Comparison of ENCODE assay signal across 9 mouse cellular contexts in genomic region chr6:122341038-122341810, GRCm38 (mm10). TPM values are rescaled to one million over a fixed set of nuclear protein-coding genes. Genes with fewer than 3 reads are reported as not detected.
DNase-seq lines count a peak whose midpoint lies in the region; ATAC-seq lines count a peak whose summit lies in the region.
"Had no signal": no experiment of that assay in that cellular context is flagged by ENCODE, and none has a peak within 500 bp of the region (broad histone marks: within the 10 kb centered on the region; RNA-seq: fewer than 3 reads in every experiment).

No protein-coding gene starts in this region.

- no peak for ATAC-seq in hindbrain, embryonic 14.5 days (ENCODE audit: low FRiP score)
- no peak for ATAC-seq in midbrain, embryonic 11.5 days (ENCODE audit: low FRiP score)

- DNase-seq in heart, adult 11 months, result peak; percentile 84
- DNase-seq in heart, postnatal 25 days (ENCODE audit: low spot score), result no peak
- peak; percentile 94 for DNase-seq in ZHBTc4 (ENCODE audit: low read depth, low spot score)
- peak; percentile 24 for DNase-seq in hindbrain, embryonic 14.5 days (ENCODE audit: low spot score)
- peak; percentile 88 for DNase-seq in midbrain, embryonic 11.5 days (ENCODE audit: low spot score, missing footprints)
- no peak for DNase-seq in layer of hippocampus, postnatal 36 days
- no peak for DNase-seq in left cerebral cortex, postnatal 36 days (ENCODE audit: low spot score in 2 of 2)
- DNase-seq in ovary, postnatal 14 days (ENCODE audit: low spot score), result no peak

- WGBS in hindbrain, embryonic 14.5 days, result 45% methylated on average over 7 of the region's 7 CpGs
- 41% methylated on average over 7 of the region's 7 CpGs for WGBS in midbrain, embryonic 11.5 days

- no peaks in the 10 kb centered on the region for H3K27me3 ChIP-seq in hindbrain, embryonic 14.5 days (ENCODE audit: control insufficient read depth, insufficient read depth, low read length)
- no peaks in the 10 kb centered on the region for H3K27me3 ChIP-seq in midbrain, embryonic 11.5 days (ENCODE audit: control insufficient read depth, insufficient read depth, low read length)

- no peaks in the 10 kb centered on the region for H3K9me3 ChIP-seq in hindbrain, embryonic 14.5 days (ENCODE audit: control insufficient read depth, low read length)
- no peaks in the 10 kb centered on the region for H3K9me3 ChIP-seq in midbrain, embryonic 11.5 days (ENCODE audit: control insufficient read depth, low read length)

- H3K4me1 ChIP-seq in hindbrain, embryonic 14.5 days (replicated peaks; ENCODE audit: control insufficient read depth, insufficient read depth, low read length), result peaks cover 26% of the 10 kb centered on the region
- H3K4me1 ChIP-seq in midbrain, embryonic 11.5 days (ENCODE audit: control insufficient read depth, insufficient read depth, low read length), result peaks cover 23% of the 10 kb centered on the region

- H3K36me3 ChIP-seq in hindbrain, embryonic 14.5 days (replicated peaks; ENCODE audit: control insufficient read depth, insufficient read depth), result peaks cover 6% of the 10 kb centered on the region
- no peaks in the 10 kb centered on the region for H3K36me3 ChIP-seq in midbrain, embryonic 11.5 days (ENCODE audit: control insufficient read depth, insufficient read depth, low read length)

- H3K4me3 ChIP-seq in hindbrain, embryonic 14.5 days (replicated peaks; ENCODE audit: low read length), result peak overlapping the region; percentile 79
- no peak overlapping the region for H3K4me3 ChIP-seq in midbrain, embryonic 11.5 days (ENCODE audit: low read depth, low read length)

- peak overlapping the region; percentile 96 for H3K27ac ChIP-seq in hindbrain, embryonic 14.5 days
- H3K27ac ChIP-seq in midbrain, embryonic 11.5 days (ENCODE audit: low read depth, low read length), result peak overlapping the region; percentile 99

- peak overlapping the region; percentile 82 for H3K9ac ChIP-seq in hindbrain, embryonic 14.5 days
- H3K9ac ChIP-seq in midbrain, embryonic 11.5 days (ENCODE audit: low read length), result peak overlapping the region; percentile 81

- intact Hi-C loops in heart, postnatal 25 days (cut with DNase I), result no loop called here
- intact Hi-C loops in left cerebral cortex, postnatal 36 days (cut with DNase I), result no loop called here

- H3K4me2 ChIP-seq in hindbrain, embryonic 14.5 days (replicated peaks), result peak overlapping the region; percentile 52
- peak overlapping the region; percentile 62 for H3K4me2 ChIP-seq in midbrain, embryonic 11.5 days

RNA-seq across cellular contexts. Expression of gene Phc1, which starts 0.9 kb away (rescaled TPM):
- total RNA-seq in heart, postnatal 25 days (2021), result 10 to 100 TPM; 17.1 to 18.7 TPM
- polyA plus RNA-seq in hindbrain, embryonic 14.5 days (2014; fragmentation: Nextera tagmentation; extraction: Ambion mirVana), result 37.0 and 39.0 TPM in 2 replicates
- 30.7 and 34.7 TPM in 2 replicates for polyA plus RNA-seq in midbrain, embryonic 11.5 days (2014; fragmentation: Nextera tagmentation; extraction: Ambion mirVana)
- total RNA-seq in layer of hippocampus, postnatal 36 days (2021), result 10 to 100 TPM; 63.2 to 63.8 TPM
- total RNA-seq in left cerebral cortex, postnatal 36 days (2021), result 10 to 100 TPM; 60.1 to 62.5 TPM

RNA-seq across cellular contexts. Expression of gene M6pr, which starts 32.7 kb away (rescaled TPM):
- total RNA-seq in heart, postnatal 25 days (2021), result 10 to 100 TPM; 36.4 to 41.4 TPM
- 51.4 and 53.7 TPM in 2 replicates for polyA plus RNA-seq in hindbrain, embryonic 14.5 days (2014; fragmentation: Nextera tagmentation; extraction: Ambion mirVana)
- polyA plus RNA-seq in midbrain, embryonic 11.5 days (2014; fragmentation: Nextera tagmentation; extraction: Ambion mirVana), result 89.9 and 92.4 TPM in 2 replicates
- total RNA-seq in layer of hippocampus, postnatal 36 days (2021), result 10 to 100 TPM; 72.5 to 75.3 TPM
- total RNA-seq in left cerebral cortex, postnatal 36 days (2021), result 10 to 100 TPM; 67.7 to 69.8 TPM

RNA-seq across cellular contexts. Expression of gene Klrg1, which starts 58.5 kb away (rescaled TPM):
- not detected for total RNA-seq in heart, postnatal 25 days (2021)
- polyA plus RNA-seq in hindbrain, embryonic 14.5 days (2014; fragmentation: Nextera tagmentation; extraction: Ambion mirVana), result 0.53 and 0.82 TPM in 2 replicates
- 0.11 and 0.31 TPM in 2 replicates for polyA plus RNA-seq in midbrain, embryonic 11.5 days (2014; fragmentation: Nextera tagmentation; extraction: Ambion mirVana)
- total RNA-seq in layer of hippocampus, postnatal 36 days (2021), result under 1 TPM; 0.35 to 0.40 TPM
- total RNA-seq in left cerebral cortex, postnatal 36 days (2021), result under 1 TPM in 1 of 2 experiments, not detected in 1; 0.30 TPM
- total RNA-seq: gastrocnemius, adult 18-20 months had no signal

Comparison
In these comparisons a context has a peak if more than half of its experiments do, and no peak if none do; other contexts are left out.
1. DNase-seq: peak in heart, adult 11 months (single experiment), ZHBTc4 (single experiment), hindbrain, embryonic 14.5 days (single experiment) and midbrain, embryonic 11.5 days (single experiment); none in heart, postnatal 25 days (single experiment), layer of hippocampus, postnatal 36 days (0 of 2), left cerebral cortex, postnatal 36 days (0 of 2) and ovary, postnatal 14 days (single experiment).